Comparison of ENCODE assay signal across 19 mouse cellular contexts in genomic region chr3:88647779-88648413, GRCm38 (mm10). TPM values are rescaled to one million over a fixed set of nuclear protein-coding genes. Genes with fewer than 3 reads are reported as not detected.
DNase-seq lines count a peak whose midpoint lies in the region; ATAC-seq and TF ChIP-seq lines count a peak whose summit lies in the region.
"Had no signal": no experiment of that assay in that cellular context is flagged by ENCODE, and none has a peak within 500 bp of the region (broad histone marks: within the 10 kb centered on the region; RNA-seq: fewer than 3 reads in every experiment).

No protein-coding gene starts in this region.

- no peak for DNase-seq in hindbrain, embryonic 14.5 days (ENCODE audit: low spot score)
- no peak for DNase-seq in hindbrain, embryonic 11.5 days (ENCODE audit: low spot score)
- peak; percentile 57 to 63 for DNase-seq in B cell, adult 2 months
- peak; percentile 50 for DNase-seq in brain, embryonic 14.5 days (ENCODE audit: low read depth)
- DNase-seq in frontal cortex, postnatal 10 days (ENCODE audit: low spot score in 2 of 2), result no peak
- DNase-seq in cerebellum, adult 9-10 months, result no peak
- no peak for DNase-seq in right cerebral cortex, adult 2 months (ENCODE audit: low spot score in 2 of 2)
- DNase-seq: adrenal gland, postnatal 10 days had no signal

- 85% methylated on average over 14 of the region's 14 CpGs for WGBS in hindbrain, embryonic 14.5 days
- 95% methylated on average over 14 of the region's 14 CpGs for WGBS in hindbrain, embryonic 11.5 days
- 34% methylated on average over 14 of the region's 14 CpGs for WGBS in macrophage (ENCODE audit: missing documents)

- TF ChIP-seq CTCF in brain, embryonic 14.5 days (IDR thresholded peaks at IDR 0.05; ENCODE audit: borderline replicate concordance, extremely low read depth, insufficient read depth, insufficient read length), result no peak

- peak overlapping the region; percentile 11; the same call in 1 of the 2 replicates for H3K27ac ChIP-seq in hindbrain, embryonic 14.5 days
- H3K27ac ChIP-seq in hindbrain, embryonic 11.5 days (ENCODE audit: low read depth, low read length), result no peak overlapping the region
- H3K27ac ChIP-seq in macrophage, result peak overlapping the region; percentile 13; the same call in 1 of the 2 replicates
- H3K27ac ChIP-seq: embryonic facial prominence, embryonic 15.5 days; heart, embryonic 13.5 days; kidney, postnatal 0 days; left cerebral cortex, adult 2 months; limb, embryonic 15.5 days; lung, embryonic 15.5 days; midbrain, embryonic 12.5 days; stomach, postnatal 0 days had no signal

- no peaks in the 10 kb centered on the region for H3K4me1 ChIP-seq in hindbrain, embryonic 14.5 days (replicated peaks; ENCODE audit: control insufficient read depth, insufficient read depth, low read length)
- no peaks in the 10 kb centered on the region for H3K4me1 ChIP-seq in hindbrain, embryonic 11.5 days (replicated peaks; ENCODE audit: control insufficient read depth, insufficient read depth, low read length)
- H3K4me1 ChIP-seq: heart, embryonic 13.5 days; midbrain, embryonic 12.5 days had no signal

- no peaks in the 10 kb centered on the region; the same call in 1 of the 2 replicates for H3K79me2 ChIP-seq in macrophage (ENCODE audit: inconsistent target)

- no peak for TF ChIP-seq POLR2A in brain, embryonic 14.5 days (IDR thresholded peaks at IDR 0.05; ENCODE audit: borderline replicate concordance, extremely low read depth, insufficient read depth, insufficient read length, poor library complexity, severe bottlenecking)

- no peak overlapping the region for H3K4me3 ChIP-seq in hindbrain, embryonic 14.5 days (replicated peaks; ENCODE audit: low read length)
- no peak overlapping the region for H3K4me3 ChIP-seq in hindbrain, embryonic 11.5 days (ENCODE audit: low read depth, low read length)
- H3K4me3 ChIP-seq in macrophage (ENCODE audit: inconsistent target), result no peak overlapping the region
- H3K4me3 ChIP-seq: embryonic facial prominence, embryonic 15.5 days; heart, embryonic 13.5 days; left cerebral cortex, adult 2 months; limb, embryonic 15.5 days; lung, embryonic 15.5 days; midbrain, embryonic 12.5 days had no signal

- no peaks in the 10 kb centered on the region for H3K27me3 ChIP-seq in hindbrain, embryonic 14.5 days (ENCODE audit: control insufficient read depth, insufficient read depth, low read length)
- H3K27me3 ChIP-seq in hindbrain, embryonic 11.5 days (ENCODE audit: control insufficient read depth, insufficient read depth, low read length), result no peaks in the 10 kb centered on the region
- H3K27me3 ChIP-seq: embryonic facial prominence, embryonic 15.5 days; heart, embryonic 13.5 days; limb, embryonic 15.5 days; lung, embryonic 15.5 days; midbrain, embryonic 12.5 days had no signal

- H3K4me2 ChIP-seq in hindbrain, embryonic 14.5 days (replicated peaks), result no peak overlapping the region
- no peak overlapping the region for H3K4me2 ChIP-seq in hindbrain, embryonic 11.5 days (replicated peaks; ENCODE audit: low read depth, low read length)
- H3K4me2 ChIP-seq: embryonic facial prominence, embryonic 15.5 days; heart, embryonic 13.5 days; limb, embryonic 15.5 days; lung, embryonic 15.5 days; midbrain, embryonic 12.5 days had no signal

- no peak for ATAC-seq in hindbrain, embryonic 14.5 days (ENCODE audit: low FRiP score)
- no peak for ATAC-seq in hindbrain, embryonic 11.5 days (ENCODE audit: low FRiP score)

- peaks cover 59% of the 10 kb centered on the region for H3K36me3 ChIP-seq in hindbrain, embryonic 14.5 days (replicated peaks; ENCODE audit: control insufficient read depth, insufficient read depth)
- peaks cover 19% of the 10 kb centered on the region for H3K36me3 ChIP-seq in hindbrain, embryonic 11.5 days (ENCODE audit: control insufficient read depth, insufficient read depth, low read length)
- peaks cover 43% of the 10 kb centered on the region for H3K36me3 ChIP-seq in macrophage (ENCODE audit: inconsistent target)

- H3K9ac ChIP-seq in hindbrain, embryonic 14.5 days, result no peak overlapping the region
- H3K9ac ChIP-seq in hindbrain, embryonic 11.5 days (ENCODE audit: low read depth, low read length), result no peak overlapping the region
- H3K9ac ChIP-seq: embryonic facial prominence, embryonic 15.5 days; heart, embryonic 13.5 days; limb, embryonic 15.5 days; lung, embryonic 15.5 days; midbrain, embryonic 12.5 days had no signal

- no peaks in the 10 kb centered on the region for H3K9me3 ChIP-seq in hindbrain, embryonic 14.5 days (ENCODE audit: control insufficient read depth, low read length)
- H3K9me3 ChIP-seq in hindbrain, embryonic 11.5 days (ENCODE audit: control insufficient read depth, low read length), result no peaks in the 10 kb centered on the region
- H3K9me3 ChIP-seq: embryonic facial prominence, embryonic 15.5 days; heart, embryonic 13.5 days; limb, embryonic 15.5 days; lung, embryonic 15.5 days; midbrain, embryonic 12.5 days had no signal

RNA-seq across cellular contexts. Expression of gene Rxfp4, which starts 5.0 kb away (rescaled TPM):
- not detected in 2 replicates for polyA plus RNA-seq in hindbrain, embryonic 14.5 days (2014; fragmentation: Nextera tagmentation; extraction: Ambion mirVana)
- not detected in 2 replicates for polyA plus RNA-seq in hindbrain, embryonic 11.5 days (2014; fragmentation: Nextera tagmentation; extraction: Ambion mirVana)
- polyA plus RNA-seq in brain, embryonic 14.5 days (2012; rRNA removed), result not detected in 2 replicates
- total RNA-seq in macrophage (2018; cell fraction: chromatin; rRNA removed), result not detected
- total RNA-seq in macrophage (2018; cell fraction: cytosol; rRNA removed), result not detected
- total RNA-seq in macrophage (2018; cell fraction: nucleus; rRNA removed), result not detected
- polyA plus RNA-seq in macrophage (2018), result not detected in 3 replicates
- total RNA-seq: adrenal gland, postnatal 10 days; left cerebral cortex, adult 2 months had no signal
- polyA plus RNA-seq: embryonic facial prominence, embryonic 15.5 days; heart, embryonic 13.5 days; intestine, embryonic 14.5 days; kidney, postnatal 0 days; lung, embryonic 15.5 days; midbrain, embryonic 12.5 days; urinary bladder, adult 2 months had no signal

RNA-seq across cellular contexts. Expression of gene Khdc4, which starts 37.7 kb away (rescaled TPM):
- 79.3 and 86.7 TPM in 2 replicates for polyA plus RNA-seq in hindbrain, embryonic 14.5 days (2014; fragmentation: Nextera tagmentation; extraction: Ambion mirVana)
- polyA plus RNA-seq in hindbrain, embryonic 11.5 days (2014; fragmentation: Nextera tagmentation; extraction: Ambion mirVana), result 103 and 105 TPM in 2 replicates
- polyA plus RNA-seq in brain, embryonic 14.5 days (2012; rRNA removed), result 115 and 169 TPM in 2 replicates
- total RNA-seq in macrophage (2018; cell fraction: chromatin; rRNA removed), result 100 to 1,000 TPM; 198 to 376 (median 277) TPM
- total RNA-seq in macrophage (2018; cell fraction: cytosol; rRNA removed), result 10 to 100 TPM; 20.0 to 34.1 (median 23.1) TPM
- total RNA-seq in macrophage (2018; cell fraction: nucleus; rRNA removed), result 100 to 1,000 TPM; 123 to 220 (median 167) TPM
- 23.7 to 38.1 TPM (median 25.0 TPM) in 3 replicates for polyA plus RNA-seq in macrophage (2018)

RNA-seq across cellular contexts. Expression of gene Arhgef2, which starts 42.1 kb away (rescaled TPM):
- polyA plus RNA-seq in hindbrain, embryonic 14.5 days (2014; fragmentation: Nextera tagmentation; extraction: Ambion mirVana), result 96.0 and 115 TPM in 2 replicates
- polyA plus RNA-seq in hindbrain, embryonic 11.5 days (2014; fragmentation: Nextera tagmentation; extraction: Ambion mirVana), result 149 and 181 TPM in 2 replicates
- polyA plus RNA-seq in brain, embryonic 14.5 days (2012; rRNA removed), result 106 and 137 TPM in 2 replicates
- 100 to 1,000 TPM; 401 to 771 (median 585) TPM for total RNA-seq in macrophage (2018; cell fraction: chromatin; rRNA removed)
- total RNA-seq in macrophage (2018; cell fraction: cytosol; rRNA removed), result 100 to 1,000 TPM; 114 to 210 (median 154) TPM
- 100 to 1,000 TPM; 216 to 483 (median 324) TPM for total RNA-seq in macrophage (2018; cell fraction: nucleus; rRNA removed)
- 83.0 to 111 TPM (median 86.2 TPM) in 3 replicates for polyA plus RNA-seq in macrophage (2018)

Comparison
In these comparisons a context has a peak if more than half of its experiments do, and no peak if none do; other contexts are left out.
1. DNase-seq: peak in B cell, adult 2 months (2 of 2) and brain, embryonic 14.5 days (single experiment); none in hindbrain, embryonic 14.5 days (single experiment), hindbrain, embryonic 11.5 days (single experiment), frontal cortex, postnatal 10 days (0 of 2), cerebellum, adult 9-10 months (single experiment) and right cerebral cortex, adult 2 months (0 of 2).